In the genomic region with DNA sequence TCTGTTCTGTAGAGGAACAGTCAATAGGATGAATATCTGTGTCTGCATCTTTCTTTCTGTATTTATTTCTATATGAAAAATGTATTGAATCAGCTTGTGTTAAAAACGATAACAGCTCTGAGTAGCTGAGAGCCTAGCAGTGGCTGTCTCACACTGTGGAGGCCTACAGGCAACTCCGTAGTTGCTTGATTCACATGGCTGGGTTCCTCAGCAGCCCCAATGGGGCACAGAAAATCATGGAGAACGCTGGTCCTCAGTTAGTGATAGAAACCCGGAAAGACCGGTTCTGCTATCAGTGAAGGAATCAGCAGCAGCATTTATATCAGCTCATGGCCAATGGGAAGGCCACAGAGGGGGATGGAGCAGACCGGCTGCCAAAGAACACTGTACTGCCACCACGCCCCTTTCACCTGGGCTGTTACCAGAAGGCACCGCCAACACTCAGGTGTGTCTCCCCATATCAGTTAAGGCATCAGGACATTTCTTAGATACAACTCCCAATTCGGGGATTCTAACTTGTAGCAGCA, we compare ENCODE assay signal across 19 mouse cellular contexts. TPM values are rescaled to one million over a fixed set of nuclear protein-coding genes. Genes with fewer than 3 reads are reported as not detected.
DNase-seq lines count a peak whose midpoint lies in the region; ATAC-seq and TF ChIP-seq lines count a peak whose summit lies in the region.
"Had no signal": no experiment of that assay in that cellular context is flagged by ENCODE, and none has a peak within 500 bp of the region (broad histone marks: within the 10 kb centered on the region; RNA-seq: fewer than 3 reads in every experiment).

No protein-coding gene starts in this region.

- DNase-seq in lung, embryonic 14.5 days = peak; percentile 39
- DNase-seq in lung, adult 2 months = no peak
- no peak for DNase-seq in intestine, embryonic 14.5 days (ENCODE audit: low spot score)
- peak; percentile 32 to 63 for DNase-seq in kidney, postnatal 25 days
- no peak for DNase-seq in testis, postnatal 14 days (ENCODE audit: low spot score)
- DNase-seq: adrenal gland, postnatal 36 days; cerebellum, adult 2 months; gastrocnemius, adult 2 months; heart, postnatal 4 days; right cerebral cortex, adult 18-20 months; thymus, postnatal 25 days had no signal

- H3K9me3 ChIP-seq in lung, embryonic 14.5 days (ENCODE audit: low read depth, low read length) = no peaks in the 10 kb centered on the region
- H3K9me3 ChIP-seq in intestine, embryonic 14.5 days (ENCODE audit: control insufficient read depth, low read length) = no peaks in the 10 kb centered on the region
- no peaks in the 10 kb centered on the region for H3K9me3 ChIP-seq in intestine, postnatal 0 days (ENCODE audit: control insufficient read depth)
- no peaks in the 10 kb centered on the region for H3K9me3 ChIP-seq in forebrain, embryonic 12.5 days
- H3K9me3 ChIP-seq: embryonic facial prominence, embryonic 13.5 days; megakaryocyte, embryonic 14.5 days had no signal

- no peak overlapping the region for H3K9ac ChIP-seq in lung, embryonic 14.5 days
- H3K9ac ChIP-seq in intestine, embryonic 14.5 days (ENCODE audit: low read length) = no peak overlapping the region
- no peak overlapping the region for H3K9ac ChIP-seq in intestine, postnatal 0 days (ENCODE audit: low read depth, low read length)
- no peak overlapping the region for H3K9ac ChIP-seq in forebrain, embryonic 12.5 days
- H3K9ac ChIP-seq: embryonic facial prominence, embryonic 13.5 days had no signal

- no peaks in the 10 kb centered on the region for H3K36me3 ChIP-seq in lung, embryonic 14.5 days (ENCODE audit: insufficient read depth)
- no peaks in the 10 kb centered on the region for H3K36me3 ChIP-seq in intestine, embryonic 14.5 days (ENCODE audit: control insufficient read depth, insufficient read depth, low read length)
- no peaks in the 10 kb centered on the region for H3K36me3 ChIP-seq in intestine, postnatal 0 days (ENCODE audit: control insufficient read depth, insufficient read depth)
- no peaks in the 10 kb centered on the region for H3K36me3 ChIP-seq in forebrain, embryonic 12.5 days (replicated peaks)
- H3K36me3 ChIP-seq: embryonic facial prominence, embryonic 13.5 days had no signal

- no peak for TF ChIP-seq CTCF in lung, embryonic 14.5 days (IDR thresholded peaks at IDR 0.05; ENCODE audit: low read depth)
- TF ChIP-seq CTCF in lung, adult 2 months (IDR thresholded peaks at IDR 0.05; ENCODE audit: insufficient read depth, low read length) = no peak
- TF ChIP-seq CTCF in intestine, postnatal 0 days (IDR thresholded peaks at IDR 0.05; ENCODE audit: low read depth) = no peak

- no peak overlapping the region for H3K27ac ChIP-seq in lung, embryonic 14.5 days (ENCODE audit: low read depth)
- H3K27ac ChIP-seq in intestine, embryonic 14.5 days (ENCODE audit: low read depth) = no peak overlapping the region
- H3K27ac ChIP-seq in intestine, postnatal 0 days (ENCODE audit: low read depth, low read length) = no peak overlapping the region
- H3K27ac ChIP-seq in forebrain, embryonic 12.5 days = no peak overlapping the region
- H3K27ac ChIP-seq: embryonic facial prominence, embryonic 13.5 days; gastrocnemius, adult 2 months; hindbrain, postnatal 0 days had no signal

- H3K27me3 ChIP-seq in lung, embryonic 14.5 days (ENCODE audit: insufficient read depth, low read length) = no peaks in the 10 kb centered on the region
- H3K27me3 ChIP-seq in intestine, embryonic 14.5 days (replicated peaks; ENCODE audit: control insufficient read depth, insufficient read depth, low read length) = no peaks in the 10 kb centered on the region
- H3K27me3 ChIP-seq in intestine, postnatal 0 days (replicated peaks; ENCODE audit: control insufficient read depth, insufficient read depth, low read length) = no peaks in the 10 kb centered on the region
- H3K27me3 ChIP-seq in forebrain, embryonic 12.5 days = peaks cover 4% of the 10 kb centered on the region; the same call in 1 of the 2 replicates
- H3K27me3 ChIP-seq: embryonic facial prominence, embryonic 13.5 days; Patski had no signal

- 65% methylated on average over 9 of the region's 9 CpGs for WGBS in lung, embryonic 14.5 days
- 66% methylated on average over 9 of the region's 9 CpGs for WGBS in lung, adult 2 months
- 70% methylated on average over 9 of the region's 9 CpGs for WGBS in intestine, embryonic 14.5 days
- 43% methylated on average over 9 of the region's 9 CpGs for WGBS in intestine, postnatal 0 days
- 82% methylated on average over 9 of the region's 9 CpGs for WGBS in forebrain, embryonic 12.5 days

- ATAC-seq in lung, embryonic 14.5 days (ENCODE audit: insufficient read depth) = peak; percentile 66; the same call in 1 of the 2 replicates
- peak; percentile 74 for ATAC-seq in intestine, embryonic 14.5 days (replicated peaks; ENCODE audit: low FRiP score, low TSS enrichment, low read depth)
- ATAC-seq in intestine, postnatal 0 days = peak; percentile 59; the same call in 1 of the 2 replicates
- no peak for ATAC-seq in megakaryocyte progenitor cell, adult 5-6 weeks (replicated peaks; ENCODE audit: poor library complexity)
- no peak for ATAC-seq in forebrain, embryonic 12.5 days (ENCODE audit: low FRiP score)
- ATAC-seq: activated CD4-positive, CD25-positive, alpha-beta regulatory T cell, adult 4 months; hindbrain, postnatal 0 days; Patski had no signal

- no peak overlapping the region for H3K4me2 ChIP-seq in lung, embryonic 14.5 days
- no peak overlapping the region for H3K4me2 ChIP-seq in intestine, embryonic 14.5 days (ENCODE audit: low read length)
- 0 out of 2 replicates have a peak overlapping the region, but pooled peaks have one; percentile 27 for H3K4me2 ChIP-seq in intestine, postnatal 0 days (replicated peaks; ENCODE audit: low read depth)
- H3K4me2 ChIP-seq in forebrain, embryonic 12.5 days = no peak overlapping the region
- H3K4me2 ChIP-seq: embryonic facial prominence, embryonic 13.5 days had no signal

- TF ChIP-seq POLR2A in lung, adult 2 months (IDR thresholded peaks at IDR 0.05; ENCODE audit: borderline replicate concordance, extremely low read depth, low read depth, low read length) = no peak

- no peak overlapping the region for H3K4me3 ChIP-seq in lung, embryonic 14.5 days (ENCODE audit: low read depth, low read length)
- no peak overlapping the region for H3K4me3 ChIP-seq in lung, adult 2 months (replicated peaks; ENCODE audit: extremely low read depth, low read depth, low read length)
- no peak overlapping the region for H3K4me3 ChIP-seq in intestine, embryonic 14.5 days (ENCODE audit: low read depth, low read length)
- no peak overlapping the region for H3K4me3 ChIP-seq in intestine, postnatal 0 days (ENCODE audit: low read depth, low read length)
- no peak overlapping the region for H3K4me3 ChIP-seq in forebrain, embryonic 12.5 days (replicated peaks)
- H3K4me3 ChIP-seq: embryonic facial prominence, embryonic 13.5 days; gastrocnemius, adult 2 months; megakaryocyte, embryonic 14.5 days had no signal

- H3K4me1 ChIP-seq in lung, embryonic 14.5 days (ENCODE audit: insufficient read depth) = no peaks in the 10 kb centered on the region
- H3K4me1 ChIP-seq in lung, adult 2 months (ENCODE audit: control insufficient read depth, insufficient read depth, low read length) = no peaks in the 10 kb centered on the region; the same call in 1 of the 2 replicates
- H3K4me1 ChIP-seq in intestine, embryonic 14.5 days (replicated peaks; ENCODE audit: control insufficient read depth, insufficient read depth, low read length) = no peaks in the 10 kb centered on the region; the same call in 1 of the 2 replicates
- H3K4me1 ChIP-seq in intestine, postnatal 0 days (replicated peaks; ENCODE audit: control insufficient read depth, insufficient read depth, low read length) = no peaks in the 10 kb centered on the region
- H3K4me1 ChIP-seq in forebrain, embryonic 12.5 days = peaks cover 2% of the 10 kb centered on the region; the same call in 1 of the 2 replicates
- H3K4me1 ChIP-seq: embryonic facial prominence, embryonic 13.5 days; megakaryocyte, embryonic 14.5 days had no signal

RNA-seq across cellular contexts. Expression of gene Lypd6b, which starts 44.9 kb away (rescaled TPM):
- polyA plus RNA-seq in lung, embryonic 14.5 days (2014; fragmentation: Nextera tagmentation; extraction: Ambion mirVana) = 1.2 and 2.0 TPM in 2 replicates
- 1.0 and 1.5 TPM in 2 replicates for polyA plus RNA-seq in lung, adult 2 months (2012; rRNA removed)
- polyA plus RNA-seq in intestine, embryonic 14.5 days (2014; fragmentation: Nextera tagmentation; extraction: Ambion mirVana) = 2.7 and 3.0 TPM in 2 replicates
- polyA plus RNA-seq in intestine, postnatal 0 days (2015; fragmentation: Nextera tagmentation; extraction: Ambion mirVana) = 0.68 and 0.73 TPM in 2 replicates
- 0.27 TPM in 1 of 2 replicates, not detected in the other for total RNA-seq in megakaryocyte progenitor cell, adult 5-6 weeks (2015)
- total RNA-seq in megakaryocyte progenitor cell, adult 5-6 weeks (2017) = 0.12 TPM in 1 of 2 replicates, not detected in the other
- polyA plus RNA-seq in forebrain, embryonic 12.5 days (2016; fragmentation: Nextera tagmentation; extraction: Ambion mirVana) = 1.6 and 2.3 TPM in 2 replicates
- total RNA-seq: gastrocnemius, adult 2 months had no signal

Comparison
In these comparisons a context has a peak if more than half of its experiments do, and no peak if none do; other contexts are left out.
1. DNase-seq: peak in lung, embryonic 14.5 days (single experiment) and kidney, postnatal 25 days (2 of 2); none in lung, adult 2 months (single experiment), intestine, embryonic 14.5 days (single experiment) and testis, postnatal 14 days (single experiment).
2. ATAC-seq: peak in lung, embryonic 14.5 days (single experiment), intestine, embryonic 14.5 days (single experiment) and intestine, postnatal 0 days (single experiment); none in megakaryocyte progenitor cell, adult 5-6 weeks (single experiment) and forebrain, embryonic 12.5 days (single experiment).